Mouse (Mus musculus) myocyte (in vitro differentiated cells): ENCODE data around the gene Spon1.

Experiments used
- MAX ChIP-seq: IDR thresholded peaks from one replicate; pipeline ENCODE4 v1.6.1; 2011; ENCODE audit warnings: low read depth, mild to moderate bottlenecking, control low read depth
- MYOG ChIP-seq, 3 experiments: IDR thresholded peaks; one replicate each; pipeline ENCODE4 v1.6.1; 2011; ENCODE audit warnings: control low read depth in 2 of 3, low read depth in 2 of 3, mild to moderate bottlenecking in 2 of 3; ENCODE audit not compliant: insufficient read length in 2 of 3, control insufficient read depth in 1 of 3, insufficient read depth in 1 of 3
- POLR2A ChIP-seq: IDR thresholded peaks from one replicate; pipeline ENCODE4 v1.6.1; 2011; ENCODE audit warnings: low read depth, mild to moderate bottlenecking, control low read depth, moderate library complexity; ENCODE audit not compliant: insufficient read length
- POLR2AphosphoS2 ChIP-seq: IDR thresholded peaks from one replicate; pipeline ENCODE4 v1.6.1; 2011; ENCODE audit warnings: low read depth, control low read depth; ENCODE audit not compliant: insufficient read length
- TCF12 ChIP-seq: IDR thresholded peaks from one replicate; pipeline ENCODE4 v1.6.1; 2011; ENCODE audit warnings: mild to moderate bottlenecking, control low read depth; ENCODE audit not compliant: poor library complexity, insufficient read depth, severe bottlenecking
- TCF3 ChIP-seq: IDR thresholded peaks from one replicate; pipeline ENCODE4 v1.6.1; 2011; ENCODE audit warnings: low read depth, control low read depth; ENCODE audit not compliant: insufficient read length
- USF1 ChIP-seq: IDR thresholded peaks from one replicate; pipeline ENCODE4 v1.6.1; 2011; ENCODE audit warnings: low read depth, mild to moderate bottlenecking, control low read depth, moderate library complexity

DNA sequence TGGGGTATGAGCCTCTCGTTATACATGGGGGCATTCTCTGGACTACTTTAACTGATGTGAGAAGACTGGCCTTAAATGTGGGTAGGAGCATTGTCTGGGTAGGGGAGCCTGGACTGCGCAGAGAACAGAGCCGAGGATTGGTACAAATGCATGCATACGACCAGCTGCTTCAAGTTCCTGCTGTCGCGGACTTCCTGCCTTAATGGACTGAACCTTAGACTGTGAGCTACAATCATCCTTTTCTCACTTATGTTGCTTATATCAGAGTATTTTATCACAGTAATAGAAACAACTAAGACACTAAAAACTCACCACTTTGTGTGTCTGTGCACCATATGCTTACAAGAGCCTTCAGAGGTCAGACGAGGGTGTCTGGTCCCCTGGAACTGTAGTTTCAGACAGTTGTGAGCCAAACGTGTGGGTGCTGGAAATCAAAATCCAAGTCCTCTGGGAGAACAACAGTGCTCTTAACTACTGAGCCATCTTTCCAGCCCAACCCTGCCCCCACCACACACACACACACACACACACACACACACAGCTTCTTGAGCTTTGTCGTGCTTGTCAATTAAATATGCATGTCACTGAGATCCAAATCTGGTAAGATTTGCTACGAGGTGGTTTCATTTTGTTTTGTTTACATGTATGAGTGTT is 325.2 kb downstream of the Spon1 start:
- no peak for TF ChIP-seq TCF12
- no peak for TF ChIP-seq MAX
- TF ChIP-seq POLR2A: no peak
- no peak for TF ChIP-seq USF1
- no peak for TF ChIP-seq MYOG (IDR thresholded peaks at IDR 0.05; ENCODE audit: control insufficient read depth in 1 of 3, insufficient read depth in 1 of 3, insufficient read length in 2 of 3, low read depth in 2 of 3)
- TF ChIP-seq TCF3: no peak
- no peak for TF ChIP-seq POLR2AphosphoS2
